22 mouse cellular contexts compared by ENCODE assay signal in the genomic region with DNA sequence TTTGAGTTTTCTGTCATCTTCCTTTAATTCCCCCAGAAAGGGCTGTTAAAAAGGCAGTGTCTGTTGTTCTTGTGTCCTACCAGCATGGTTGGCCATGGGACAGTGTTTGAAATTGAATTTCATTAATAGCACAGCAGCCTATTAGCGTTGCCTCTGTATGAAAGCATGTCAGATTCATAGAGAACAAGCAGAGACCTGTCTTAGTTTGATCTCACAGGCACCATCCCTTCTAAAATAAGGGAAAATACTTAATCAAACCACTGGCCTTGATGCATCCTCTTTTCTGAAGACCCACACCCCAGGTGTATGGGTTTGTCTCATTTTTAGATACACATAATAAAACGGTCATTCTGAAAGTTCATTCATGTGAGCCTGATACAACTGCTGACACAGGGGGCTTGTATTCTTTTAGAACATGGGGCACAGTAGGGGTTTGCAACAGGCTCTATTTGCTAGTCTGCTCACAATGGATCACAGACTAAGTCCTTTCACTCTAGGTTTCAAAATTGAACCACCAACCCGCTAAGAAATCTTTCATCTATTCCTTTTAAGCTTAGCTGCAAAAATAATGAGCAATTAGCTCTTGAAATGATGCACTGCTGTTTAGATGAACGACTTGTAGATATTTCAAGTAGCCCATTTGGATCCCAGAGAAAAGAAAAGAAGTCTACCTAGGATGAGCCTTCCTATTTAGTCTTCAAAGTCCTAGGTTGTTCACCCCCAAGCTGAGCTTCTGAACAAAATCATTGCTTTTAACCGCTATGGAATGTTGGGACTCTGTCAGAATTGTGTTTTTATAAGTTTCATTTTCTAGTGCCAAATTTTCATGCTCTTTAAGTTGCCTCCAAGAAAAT.
DNase-seq lines count a peak whose midpoint lies in the region; ATAC-seq and TF ChIP-seq lines count a peak whose summit lies in the region.
"Had no signal": no experiment of that assay in that cellular context is flagged by ENCODE, and none has a peak within 500 bp of the region (broad histone marks: within the 10 kb centered on the region; RNA-seq: fewer than 3 reads in every experiment).

No protein-coding gene starts in this region.

- no peaks in the 10 kb centered on the region for H3K36me3 ChIP-seq in midbrain, embryonic 13.5 days
- H3K36me3 ChIP-seq in midbrain, embryonic 10.5 days, result no peaks in the 10 kb centered on the region
- no peaks in the 10 kb centered on the region for H3K36me3 ChIP-seq in forebrain, embryonic 13.5 days (ENCODE audit: poor library complexity, severe bottlenecking)
- H3K36me3 ChIP-seq: embryonic facial prominence, embryonic 12.5 days; G1E; heart, embryonic 15.5 days; hindbrain, embryonic 13.5 days had no signal

- no peak for DNase-seq in midbrain, embryonic 10.5 days (ENCODE audit: low spot score)
- peak; percentile 77 for DNase-seq in brain, embryonic 14.5 days (ENCODE audit: low read depth)
- peak; percentile 66 for DNase-seq in retina, postnatal 1 day
- no peak for DNase-seq in urinary bladder, postnatal 4 days (ENCODE audit: low spot score in 2 of 2)
- no peak for DNase-seq in spleen, adult 12 weeks (ENCODE audit: low spot score)
- DNase-seq: adrenal gland, adult 8-10 months; B cell, adult 2 months; cerebellum, adult 11-12 months; cerebellum, adult 9-10 months; cerebellum, postnatal 25 days; gastrocnemius, postnatal 10 days; heart, adult 2 months; heart, postnatal 14 days had no signal

- H3K27ac ChIP-seq in midbrain, embryonic 13.5 days, result no peak overlapping the region
- no peak overlapping the region for H3K27ac ChIP-seq in midbrain, embryonic 10.5 days (replicated peaks)
- no peak overlapping the region for H3K27ac ChIP-seq in forebrain, embryonic 13.5 days
- H3K27ac ChIP-seq: embryonic facial prominence, embryonic 12.5 days; heart, adult 2 months; heart, embryonic 15.5 days; hindbrain, embryonic 13.5 days; hindbrain, postnatal 0 days had no signal

- no peaks in the 10 kb centered on the region for H3K4me1 ChIP-seq in midbrain, embryonic 13.5 days (replicated peaks)
- H3K4me1 ChIP-seq in midbrain, embryonic 10.5 days, result peaks cover 11% of the 10 kb centered on the region; the same call in 1 of the 2 replicates
- H3K4me1 ChIP-seq in forebrain, embryonic 13.5 days, result peaks cover 8% of the 10 kb centered on the region; the same call in 1 of the 2 replicates
- H3K4me1 ChIP-seq: embryonic facial prominence, embryonic 12.5 days; heart, embryonic 15.5 days; hindbrain, embryonic 13.5 days had no signal

- H3K9ac ChIP-seq in midbrain, embryonic 13.5 days (replicated peaks), result no peak overlapping the region
- no peak overlapping the region for H3K9ac ChIP-seq in forebrain, embryonic 13.5 days
- H3K9ac ChIP-seq: embryonic facial prominence, embryonic 12.5 days; heart, embryonic 15.5 days; hindbrain, embryonic 13.5 days had no signal

- no peak overlapping the region for H3K4me2 ChIP-seq in midbrain, embryonic 13.5 days (replicated peaks)
- no peak overlapping the region for H3K4me2 ChIP-seq in forebrain, embryonic 13.5 days
- H3K4me2 ChIP-seq: embryonic facial prominence, embryonic 12.5 days; heart, embryonic 11.5 days; heart, embryonic 15.5 days; hindbrain, embryonic 13.5 days had no signal

- no peaks in the 10 kb centered on the region for H3K27me3 ChIP-seq in midbrain, embryonic 13.5 days
- H3K27me3 ChIP-seq in midbrain, embryonic 10.5 days (ENCODE audit: low read depth, poor library complexity, severe bottlenecking), result no peaks in the 10 kb centered on the region
- H3K27me3 ChIP-seq in forebrain, embryonic 13.5 days, result no peaks in the 10 kb centered on the region
- H3K27me3 ChIP-seq: embryonic facial prominence, embryonic 12.5 days; heart, embryonic 15.5 days; hindbrain, embryonic 13.5 days had no signal

- no peak for TF ChIP-seq CTCF in brain, embryonic 14.5 days (IDR thresholded peaks at IDR 0.05; ENCODE audit: borderline replicate concordance, extremely low read depth, insufficient read depth, insufficient read length)

- no peak overlapping the region for H3K4me3 ChIP-seq in midbrain, embryonic 13.5 days (replicated peaks)
- no peak overlapping the region for H3K4me3 ChIP-seq in midbrain, embryonic 10.5 days
- H3K4me3 ChIP-seq in forebrain, embryonic 13.5 days, result no peak overlapping the region
- H3K4me3 ChIP-seq: embryonic facial prominence, embryonic 12.5 days; heart, adult 2 months; heart, embryonic 15.5 days; hindbrain, embryonic 13.5 days had no signal

- TF ChIP-seq POLR2A in brain, embryonic 14.5 days (IDR thresholded peaks at IDR 0.05; ENCODE audit: borderline replicate concordance, extremely low read depth, insufficient read depth, insufficient read length, poor library complexity, severe bottlenecking), result no peak

- 42% methylated on average over 5 of the region's 5 CpGs for WGBS in midbrain, embryonic 13.5 days
- WGBS in midbrain, embryonic 10.5 days, result 63% methylated on average over 5 of the region's 5 CpGs
- WGBS in forebrain, embryonic 13.5 days, result 6% methylated on average over 5 of the region's 5 CpGs

- peak; percentile 82 for ATAC-seq in midbrain, embryonic 13.5 days
- peak; percentile 83 for ATAC-seq in forebrain, embryonic 13.5 days
- ATAC-seq: CD4-positive, CD25-positive, alpha-beta regulatory T cell, adult 4 months; hindbrain, postnatal 0 days had no signal

- no peaks in the 10 kb centered on the region for H3K9me3 ChIP-seq in midbrain, embryonic 13.5 days
- H3K9me3 ChIP-seq in midbrain, embryonic 10.5 days (replicated peaks), result no peaks in the 10 kb centered on the region
- H3K9me3 ChIP-seq in forebrain, embryonic 13.5 days (replicated peaks), result no peaks in the 10 kb centered on the region
- H3K9me3 ChIP-seq: embryonic facial prominence, embryonic 12.5 days; heart, embryonic 15.5 days; hindbrain, embryonic 13.5 days had no signal

Comparison
In these comparisons a context has a peak if more than half of its experiments do, and no peak if none do; other contexts are left out.
1. DNase-seq: peak in brain, embryonic 14.5 days (single experiment) and retina, postnatal 1 day (single experiment); none in midbrain, embryonic 10.5 days (single experiment), urinary bladder, postnatal 4 days (0 of 2) and spleen, adult 12 weeks (single experiment).